Mouse (Mus musculus): ENCODE measurements at regions not wholly inside any gene's neighbourhood (a gene's known extent, or its start where the extent isn't known, plus 50 kb on each side); places are given as distances from the start of the nearest gene placed in this dataset.
A peak's percentile ranks its signal among the peaks of the same experiment; 100 is the strongest.

DNA sequence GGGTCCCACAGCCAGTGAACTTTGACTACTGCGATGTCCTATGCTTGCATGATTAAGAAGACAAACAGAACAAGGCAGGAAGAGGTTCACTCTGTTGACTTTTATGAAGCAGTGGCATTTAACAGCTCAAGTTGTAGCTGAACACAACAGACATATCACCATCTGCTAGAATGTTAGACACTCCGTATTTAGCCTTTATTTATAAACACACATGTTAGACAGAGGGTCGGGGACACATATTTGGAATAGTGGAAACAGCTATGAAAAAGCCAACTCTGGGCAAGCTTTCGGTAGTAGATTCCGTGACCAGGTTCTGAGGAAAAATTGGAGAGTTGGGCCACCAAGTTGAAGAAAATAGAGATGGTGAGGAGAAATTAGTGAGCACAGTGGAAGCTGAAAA is 775.6 kb upstream of the Fam98a start:
- no peak for DNase-seq (ENCODE audit: low spot score)

DNA sequence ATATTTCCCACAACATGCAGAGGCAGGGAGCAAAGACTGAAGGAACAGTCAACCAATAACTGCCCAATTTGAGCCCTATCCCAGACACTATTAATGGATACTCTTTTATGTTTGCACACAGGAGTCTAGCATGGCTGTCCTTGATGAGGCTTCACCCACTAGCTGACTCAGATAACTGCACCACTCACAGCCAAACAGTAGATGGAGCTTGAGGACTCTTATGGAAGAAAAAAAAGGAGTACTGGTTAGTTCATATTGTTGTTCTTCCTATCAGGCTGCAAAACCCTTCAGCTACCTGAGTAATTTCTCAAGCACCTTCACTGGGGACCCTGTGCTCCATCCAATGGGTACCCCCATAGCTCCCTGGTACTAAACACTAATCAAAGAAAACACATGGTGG is 742.9 kb upstream of the Fam98a start:
- DNase-seq (ENCODE audit: low spot score), result peak; percentile 4
